Mouse (Mus musculus) stomach, embryonic 14.5 days (tissue): ENCODE measurements around the gene Plscr5. TPM values are rescaled to one million over a fixed set of nuclear protein-coding genes. Genes with fewer than 3 reads are reported as not detected.

ENCODE experiments used
- ATAC-seq: fragments of 200-750 bp; cut with Nextera tagmentation; 2 replicates; pipeline ENCODE4 v1.8.0; 2017; ENCODE audit warnings: low read depth, moderate TSS enrichment; ENCODE audit not compliant: insufficient number of reproducible peaks, insufficient read depth, low FRiP score
- H3K27ac ChIP-seq: fragments of 300-500 bp; sonication (generic); 2 replicates; pipeline ENCODE4 v1.5.1; 2014; ENCODE audit warnings: mild to moderate bottlenecking, low read length, moderate library complexity, mixed read lengths
- H3K27me3 ChIP-seq: fragments of 300-500 bp; sonication (generic); 2 replicates; pipeline ENCODE4 v1.6.1; 2014; ENCODE audit warnings: low read length, control low read depth, mixed read lengths; ENCODE audit not compliant: control insufficient read depth, insufficient read depth
- H3K36me3 ChIP-seq: fragments of 300-500 bp; sonication (generic); 2 replicates; pipeline ENCODE4 v1.6.1; 2014; ENCODE audit warnings: mild to moderate bottlenecking, control low read depth, low read length, moderate library complexity, mixed read lengths; ENCODE audit not compliant: control insufficient read depth, insufficient read depth
- H3K4me1 ChIP-seq: fragments of 300-500 bp; sonication (generic); 2 replicates; pipeline ENCODE4 v1.6.1; 2014; ENCODE audit warnings: low read length, control low read depth, mixed read lengths; ENCODE audit not compliant: control insufficient read depth, insufficient read depth
- H3K4me2 ChIP-seq: fragments of 300-500 bp; sonication (generic); replicated peaks from 2 replicates; pipeline ENCODE4 v1.6.1; 2014; ENCODE audit warnings: low read depth, low read length, control low read depth
- H3K4me3 ChIP-seq: fragments of 300-500 bp; sonication (generic); 2 replicates; pipeline ENCODE4 v1.5.1; 2014; ENCODE audit warnings: low read depth, low read length, control low read depth
- H3K9ac ChIP-seq: fragments of 300-500 bp; sonication (generic); replicated peaks from 2 replicates; pipeline ENCODE4 v1.6.1; 2014; ENCODE audit warnings: low read depth, mild to moderate bottlenecking, control low read depth, low read length, moderate library complexity, mixed read lengths
- H3K9me3 ChIP-seq: fragments of 300-500 bp; sonication (generic); 2 replicates; pipeline ENCODE4 v1.6.1; 2016; ENCODE audit warnings: low read depth, low read length, control low read depth; ENCODE audit not compliant: control insufficient read depth
- WGBS: fragments of 180-500 bp; shearing (Covaris S2); extraction: QIAGEN DNeasy Blood & Tissue Kit; methylation state at CpG from one replicate; pipeline ENCODE4 v1.1.7; 2014; 5-methylcytosine and 5-hydroxymethylcytosine counted together
- polyA plus RNA-seq: library from polyadenylated mRNA; unstranded; fragments of >200 nt; fragmentation: Nextera tagmentation; extraction: Ambion mirVana; gene quantifications from 2 replicates; pipeline ENCODE4 v1.2.1, GENCODE M21; 2014

Gene Plscr5
- polyA plus RNA-seq, 1 experiment from 2014 or later = 0.27 TPM

DNA sequence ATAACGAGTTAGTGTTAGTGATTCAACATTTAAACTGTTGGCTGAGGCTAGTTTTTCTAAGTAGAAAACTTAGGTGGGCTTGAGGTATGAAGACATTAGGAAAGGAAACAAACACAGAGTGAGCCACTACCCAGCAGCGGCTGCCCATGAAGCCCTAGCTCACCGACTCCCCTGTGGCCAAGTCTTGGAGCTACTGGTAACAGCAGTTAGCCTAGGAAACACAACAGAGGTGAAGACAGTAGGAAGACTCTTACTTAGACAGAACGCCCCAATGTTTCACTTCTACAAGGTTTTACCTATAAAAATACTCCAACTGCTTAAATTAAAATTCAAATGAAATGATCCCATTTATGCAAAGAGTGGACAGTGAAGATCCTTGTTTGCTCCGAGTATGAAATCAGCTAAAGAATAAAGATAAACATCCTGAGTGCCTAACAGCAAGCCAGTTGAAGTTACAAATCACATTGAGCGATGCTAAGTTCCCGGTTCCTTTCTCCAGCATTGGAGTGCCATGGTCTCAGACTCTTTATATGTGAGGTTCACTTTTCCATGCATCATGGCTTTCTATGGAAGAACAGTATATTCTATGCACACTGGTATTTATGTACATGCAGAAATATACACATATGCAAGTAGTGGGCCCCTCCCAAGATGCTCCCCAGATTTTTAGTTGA, 56.2 kb downstream of the Plscr5 start:
- ATAC-seq = no peak
- Histone ChIP-seq H3K27me3 (no peaks in the 10 kb centered on the region), H3K4me2 (no peak overlapping the region), H3K27ac (no peak overlapping the region), H3K4me3 (no peak overlapping the region), H3K9ac (no peak overlapping the region), H3K9me3 (no peaks in the 10 kb centered on the region), H3K4me1 (peaks cover 8% of the 10 kb centered on the region), H3K36me3 (no peaks in the 10 kb centered on the region)
- WGBS = 79% methylated on average over 7 of the region's 7 CpGs

DNA sequence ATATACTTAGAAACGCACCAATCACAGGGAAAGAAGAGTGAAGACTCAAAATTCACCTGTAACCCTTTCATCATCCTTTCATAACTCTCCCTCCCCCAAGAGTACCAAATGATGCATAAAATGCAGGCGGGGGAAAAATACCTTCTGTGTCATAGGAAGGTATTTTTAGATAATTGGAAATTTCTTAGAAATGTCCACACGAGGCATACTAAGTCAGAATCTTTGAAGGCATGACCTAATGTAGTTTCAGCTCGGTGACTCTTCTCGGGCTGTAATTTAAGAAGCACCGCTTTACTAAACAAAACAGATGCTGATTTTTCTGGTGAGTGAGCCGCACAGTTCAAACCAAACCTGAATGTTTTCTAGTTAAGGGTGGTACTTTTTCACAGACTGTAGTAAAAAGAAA, 56.7 kb downstream of the Plscr5 start, which contains the start of gene Plscr1:
Plscr1 (plus strand) TSS at position 304 of the 406 bp plus-strand sequence.
- Histone ChIP-seq H3K4me1 (peaks cover 8% of the 10 kb centered on the region), H3K27ac (peak within 1 kb of the TSS; percentile 94), H3K9me3 (no peaks in the 10 kb centered on the region), H3K4me2 (peak within 1 kb of the TSS; percentile 51), H3K27me3 (no peaks in the 10 kb centered on the region), H3K9ac (peak within 1 kb of the TSS; percentile 72), H3K4me3 (peak within 1 kb of the TSS; percentile 65), H3K36me3 (no peaks in the 10 kb centered on the region)
- ATAC-seq = no peak
- WGBS = 27% methylated on average over 7 of the region's 7 CpGs

DNA sequence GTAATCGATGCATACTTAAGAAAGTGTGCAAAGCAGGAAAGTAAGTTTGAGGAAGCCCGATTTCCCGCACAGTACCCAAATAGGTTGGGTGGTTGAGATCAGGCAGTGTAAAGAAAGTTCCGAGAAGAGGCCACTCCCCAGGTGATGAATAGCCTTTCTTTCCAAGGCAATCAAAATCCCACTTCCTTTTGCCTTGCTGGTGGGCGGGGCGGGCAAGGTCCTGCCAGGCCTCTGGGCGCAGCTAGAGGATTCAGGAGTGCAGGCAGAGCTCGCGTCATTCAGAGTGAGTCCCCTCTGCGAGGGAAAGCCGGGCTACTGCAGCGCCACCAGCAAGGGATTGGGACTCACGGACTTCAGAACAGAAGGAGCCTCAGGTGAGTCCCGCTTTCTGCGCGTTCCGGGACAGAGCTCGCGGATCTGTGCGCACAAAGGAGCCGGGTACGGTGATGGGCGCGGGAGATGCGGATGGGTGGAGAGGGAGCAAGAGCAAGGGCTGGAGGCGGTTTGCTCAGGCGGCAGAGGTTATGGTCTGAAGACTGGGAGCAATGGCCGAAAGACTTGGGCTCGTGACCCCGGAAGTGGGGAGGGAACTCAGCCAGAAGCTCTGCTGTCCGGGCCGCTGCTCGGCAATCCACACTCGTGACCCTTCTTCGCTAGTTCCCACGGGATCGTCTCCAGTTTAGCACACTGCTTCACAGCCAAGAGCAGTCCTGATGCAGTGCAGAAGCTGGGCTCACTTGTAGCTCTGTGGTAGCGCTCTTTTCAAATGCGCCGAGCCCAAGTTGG, 57.4 kb downstream of the Plscr5 start:
- Histone ChIP-seq H3K4me2 (peak overlapping the region; percentile 51), H3K9me3 (no peaks in the 10 kb centered on the region), H3K27me3 (no peaks in the 10 kb centered on the region), H3K4me1 (peaks cover 8% of the 10 kb centered on the region), H3K9ac (peak overlapping the region; percentile 72), H3K4me3 (peak overlapping the region; percentile 65), H3K27ac (peak overlapping the region; percentile 94), H3K36me3 (no peaks in the 10 kb centered on the region)
- ATAC-seq = peak; percentile 96
- WGBS = under 1% methylated on average over 40 of the region's 40 CpGs

DNA sequence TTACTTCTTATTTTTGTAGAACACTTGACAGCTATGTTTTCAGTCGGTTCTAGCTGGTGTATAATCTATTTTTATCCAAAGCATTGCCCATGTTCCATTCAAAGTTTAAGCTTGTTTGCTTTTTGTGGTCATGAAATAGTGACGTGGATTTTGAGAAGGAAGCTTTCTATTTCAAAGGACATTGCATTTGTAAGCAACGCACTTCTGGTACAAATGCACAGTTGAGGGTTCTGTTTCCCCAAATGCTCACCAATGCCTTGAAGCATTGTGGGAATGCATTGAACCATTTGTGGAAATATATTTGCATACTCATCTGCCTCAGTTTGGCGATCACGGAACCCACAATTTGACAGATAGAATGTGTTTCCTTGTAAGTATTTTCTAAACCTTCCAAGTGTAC, 60.0 kb downstream of the Plscr5 start:
- no peak for ATAC-seq
- Histone ChIP-seq H3K9ac (no peak overlapping the region), H3K27ac (no peak overlapping the region), H3K4me3 (no peak overlapping the region), H3K4me2 (no peak overlapping the region), H3K36me3 (no peaks in the 10 kb centered on the region), H3K9me3 (no peaks in the 10 kb centered on the region), H3K4me1 (peaks cover 8% of the 10 kb centered on the region), H3K27me3 (no peaks in the 10 kb centered on the region)
- 82% methylated on average over 5 of the region's 5 CpGs for WGBS

DNA sequence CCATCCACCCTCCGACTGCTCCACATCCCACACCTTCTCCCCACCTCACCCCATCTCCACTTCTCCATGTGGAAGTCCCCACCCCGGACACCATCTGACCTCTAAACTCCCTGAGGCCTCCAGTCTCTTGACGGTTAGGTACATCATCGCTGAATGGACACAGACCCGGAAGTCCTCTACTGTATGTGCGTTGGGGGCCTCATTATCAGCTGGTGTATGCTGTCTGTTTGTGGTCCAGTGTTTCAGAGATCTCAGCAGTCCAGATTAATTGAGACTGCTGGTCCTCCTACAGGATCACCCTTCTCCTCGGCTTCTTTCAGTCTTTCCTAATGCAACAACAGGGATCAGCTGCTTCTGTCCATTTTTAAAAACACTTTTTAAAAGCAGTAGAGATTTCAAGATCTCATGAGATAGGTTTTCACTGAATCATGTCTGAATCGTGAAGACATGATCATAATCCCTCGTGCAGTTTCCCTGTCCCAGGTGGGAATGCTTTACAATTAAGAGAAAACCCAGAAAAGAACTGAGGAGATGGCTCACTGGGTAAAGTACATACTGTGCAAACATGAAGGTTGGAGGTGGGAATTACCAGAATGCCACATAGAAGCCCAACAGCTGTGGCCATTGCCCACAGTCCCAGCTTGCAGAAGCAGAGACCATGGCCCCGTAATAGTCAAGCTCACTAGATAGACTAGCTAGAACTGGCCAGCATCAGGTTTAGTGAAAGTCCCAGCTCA, 61.0 kb downstream of the Plscr5 start:
- no peaks in the 10 kb centered on the region for H3K36me3 ChIP-seq
- H3K4me1 ChIP-seq = peaks cover 8% of the 10 kb centered on the region
- WGBS = 90% methylated on average over 10 of the region's 10 CpGs
- H3K4me3 ChIP-seq = no peak overlapping the region
- H3K27ac ChIP-seq = no peak overlapping the region
- no peaks in the 10 kb centered on the region for H3K9me3 ChIP-seq
- H3K9ac ChIP-seq = no peak overlapping the region
- no peak for ATAC-seq
- H3K4me2 ChIP-seq = no peak overlapping the region
- H3K27me3 ChIP-seq = no peaks in the 10 kb centered on the region

Other genes with a start within 250 kb of the Plscr5 start
- 51.4 and 60.1 TPM in 2 replicates for gene Plscr1, start 56.8 kb downstream of the Plscr5 start, polyA plus RNA-seq
- 0.98 and 1.1 TPM in 2 replicates for gene Plscr2, start 82.7 kb downstream of the Plscr5 start, polyA plus RNA-seq
- gene 1700057G04Rik, start 116.4 kb downstream of the Plscr5 start, polyA plus RNA-seq = not detected in 2 replicates